Mouse (Mus musculus) heart, adult 10 weeks (tissue): Measurements from ENCODE around the gene Tmem164. TPM values are rescaled to one million over a fixed set of nuclear protein-coding genes. Genes with fewer than 3 reads are reported as not detected.

Experiments used
- polyA plus RNA-seq: library from polyadenylated mRNA; stranded (reverse); fragments of 350-450 nt; fragmentation: Illumina TruSeq; extraction: RNeasy Lipid Tissue Mini Kit (QIAGEN cat#74804); gene quantifications from one replicate; pipeline ENCODE4 v1.2.3, GENCODE M21; 2014; ENCODE audit warnings: low read depth, low replicate concordance

The Tmem164 gene
- 20.2 TPM for polyA plus RNA-seq

DNA sequence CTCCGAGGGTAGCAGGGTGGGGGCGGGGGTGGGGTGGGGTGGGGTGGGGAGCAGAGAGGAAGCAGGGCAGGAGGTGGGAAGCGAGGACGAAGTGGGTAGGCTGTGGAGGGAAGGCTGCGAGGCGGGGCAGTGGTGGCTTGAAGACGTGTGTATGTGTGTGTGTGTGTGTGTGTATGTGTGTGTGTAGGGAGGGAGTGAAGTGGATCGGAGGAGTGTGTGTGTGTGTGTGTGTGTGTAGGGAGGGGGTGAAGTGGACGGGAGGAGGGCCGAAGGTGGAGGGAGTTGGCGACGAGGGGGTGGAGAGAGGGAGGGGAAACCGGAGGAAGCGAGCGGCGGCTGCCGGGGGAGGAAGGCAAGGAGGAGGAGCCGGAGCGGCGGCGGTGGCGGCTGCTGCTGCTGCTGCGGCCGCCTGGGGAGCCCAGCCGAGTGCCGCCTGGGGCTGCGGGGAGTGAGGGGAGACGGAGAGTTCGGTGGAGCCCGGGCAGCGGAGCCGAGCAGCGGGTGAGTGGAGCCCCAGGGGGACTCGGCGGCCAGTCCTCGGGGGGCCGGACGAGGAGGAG, at the start of gene Tmem164:
Gene Tmem164, plus strand, starts transcription at position 351 of the 560 bp plus-strand sequence.

